Mouse (Mus musculus) bone marrow macrophage, adult 2 months (primary cell): ENCODE measurements at regions not wholly inside any gene's neighbourhood (a gene's known extent, or its start where the extent isn't known, plus 50 kb on each side); places are given as distances from the start of the nearest gene placed in this dataset.

Experiments
- CTCF ChIP-seq: IDR thresholded peaks from 2 replicates; pipeline ENCODE4 v1.5.1; 2012; ENCODE audit warnings: low read depth, mild to moderate bottlenecking, low read length, moderate library complexity
- POLR2A ChIP-seq: IDR thresholded peaks from 2 replicates; pipeline ENCODE4 v1.6.1; 2012; ENCODE audit warnings: mild to moderate bottlenecking, low read depth, low read length, borderline replicate concordance

GRCm38 (mm10) chr3:80309931-80310330 is 425.6 kb downstream of the Fam198b start:
- TF ChIP-seq CTCF: no peak
- TF ChIP-seq POLR2A: no peak
